Mouse (Mus musculus): ENCODE measurements around the gene Trpm6.
A peak's percentile ranks its signal among the peaks of the same experiment; 100 is the strongest.

Gene Trpm6

GRCm38 (mm10) chr19:18749598-18750339 is at the start of gene Trpm6:
Gene Trpm6 (plus strand): TSS chr19:18749983.
- DNase-seq (ENCODE audit: low spot score in 2 of 2), result peak in 1 of 2 experiments; percentile 7

DNA sequence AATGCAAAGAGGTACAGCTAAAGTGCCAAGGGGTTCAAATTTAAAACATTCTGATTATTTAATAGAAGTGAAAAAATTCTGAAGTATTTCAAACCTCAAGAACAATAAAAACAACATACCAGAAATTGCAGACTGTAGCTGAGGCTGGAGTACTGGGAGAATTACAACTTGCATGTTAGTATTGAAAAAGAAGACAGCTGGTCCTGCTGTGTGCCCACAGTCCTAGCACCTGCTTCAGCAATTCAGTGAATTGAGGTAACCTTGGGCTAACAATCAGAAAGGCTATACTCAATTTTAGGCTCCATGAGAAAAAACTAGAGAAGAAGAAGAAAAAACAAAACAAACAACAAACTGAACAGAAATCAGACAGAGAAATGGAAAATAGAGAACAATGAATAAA is 41.7 kb upstream of the Trpm6 start:
- DNase-seq (ENCODE audit: low spot score in 2 of 2), result no peak

DNA sequence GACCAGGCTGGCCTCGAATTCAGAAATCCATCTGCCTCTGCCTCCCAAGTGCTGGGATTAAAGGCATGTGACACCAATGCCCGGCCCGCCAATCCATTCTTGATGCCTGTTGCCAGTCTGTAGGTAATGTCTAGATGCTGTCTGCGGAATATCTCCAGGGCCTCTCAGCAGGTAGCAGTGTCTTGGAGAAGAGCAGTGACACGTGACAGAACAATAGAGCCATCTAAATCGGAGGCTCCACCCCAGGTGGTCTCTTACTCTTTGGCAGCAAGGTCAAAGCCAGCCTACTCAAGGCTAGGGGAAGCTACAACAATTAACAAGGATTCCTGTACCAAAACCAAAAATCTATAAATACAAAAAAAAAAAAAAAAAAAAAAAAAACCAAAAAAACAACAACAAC is 38.9 kb upstream of the Trpm6 start:
- no peak for DNase-seq (ENCODE audit: low spot score in 2 of 2)

GRCm38 (mm10) chr19:18711589-18711988 is 38.2 kb upstream of the Trpm6 start:
- DNase-seq (ENCODE audit: low spot score in 2 of 2), result no peak

DNA sequence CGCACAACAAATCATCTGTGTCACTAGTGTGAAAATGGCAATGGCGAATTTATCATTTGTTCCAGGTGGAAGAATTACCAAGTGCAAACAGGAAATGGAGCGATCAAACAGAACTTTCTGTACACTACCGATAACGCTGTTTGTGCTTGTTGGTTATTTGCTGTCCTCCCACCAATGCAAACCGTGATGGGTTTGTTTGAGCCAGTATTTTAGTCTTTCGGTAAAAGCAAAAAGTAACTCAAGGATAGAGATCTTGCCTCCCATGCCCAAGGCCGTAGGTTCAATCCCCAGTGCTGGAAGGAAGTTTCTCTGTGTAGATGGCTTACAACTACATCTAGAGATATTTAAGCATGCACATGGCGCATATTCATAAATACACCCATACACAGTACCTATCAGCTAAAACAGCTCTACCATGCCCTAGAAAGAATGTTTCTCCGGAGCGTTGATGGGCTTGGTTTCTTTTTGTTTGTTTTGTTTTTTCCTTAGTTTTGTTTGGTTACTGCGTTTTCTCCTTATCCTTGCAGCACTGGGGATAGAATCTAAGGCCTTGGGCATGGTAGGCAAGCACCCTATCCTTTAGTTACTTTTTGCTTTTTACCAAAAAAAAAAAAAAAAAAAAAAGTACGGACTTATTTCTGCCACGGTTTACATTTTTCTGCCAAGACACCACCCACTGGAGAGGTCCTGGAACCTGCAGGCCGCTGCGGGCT is 37.5 kb upstream of the Trpm6 start:
- DNase-seq (ENCODE audit: low spot score in 2 of 2), result no peak

- DNase-seq (ENCODE audit: low spot score in 2 of 2), result peak; percentile 94 to 95
Measured at GRCm38 (mm10) chr19:18712866-18713300, 36.9 kb upstream of the Trpm6 start, which contains the start of gene D030056L22Rik. Gene D030056L22Rik (plus strand): TSS chr19:18713193.

- DNase-seq (ENCODE audit: low spot score in 2 of 2), result peak; percentile 20 to 62
Measured at GRCm38 (mm10) chr19:18713357-18713756, 36.4 kb upstream of the Trpm6 start.

DNA sequence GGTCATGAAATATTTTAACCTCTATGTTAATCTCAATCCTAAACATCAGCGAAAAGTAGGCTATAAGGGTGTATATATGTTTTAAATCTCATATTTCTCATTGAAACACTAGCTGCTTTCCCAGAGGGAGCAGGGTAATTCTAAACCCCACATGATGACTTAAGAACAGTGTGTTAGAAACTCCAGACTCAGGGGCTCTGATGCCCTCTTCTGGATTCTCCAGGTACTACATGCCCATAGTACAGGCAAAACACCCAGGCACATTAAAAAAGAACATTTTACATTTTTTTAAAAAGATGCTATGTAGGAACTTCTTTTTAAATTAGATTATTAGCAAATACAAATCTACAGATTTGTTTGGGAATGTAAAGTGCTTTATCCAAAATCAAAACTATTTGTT is 33.4 kb upstream of the Trpm6 start:
- DNase-seq (ENCODE audit: low spot score in 2 of 2), result peak in 1 of 2 experiments; percentile 31

DNA sequence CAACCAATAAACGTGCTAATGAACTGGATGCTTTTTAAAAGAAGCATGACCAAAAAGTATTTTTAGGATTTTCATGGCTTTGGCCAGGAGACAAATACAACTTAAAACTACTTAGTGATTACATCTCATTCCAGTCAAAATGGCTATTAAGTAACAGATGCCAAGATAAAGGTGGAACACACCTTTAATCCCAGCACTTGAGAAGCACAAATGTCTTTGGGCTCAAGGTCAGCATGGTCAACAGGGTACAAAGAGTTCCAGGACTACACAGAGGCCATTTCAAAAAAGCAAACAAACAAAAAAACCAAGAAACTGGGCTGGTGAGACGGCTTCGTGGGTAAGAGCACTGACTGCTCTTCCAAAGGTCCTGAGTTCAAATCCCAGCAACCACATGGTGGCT is 29.4 kb upstream of the Trpm6 start:
- no peak for DNase-seq (ENCODE audit: low spot score in 2 of 2)

DNA sequence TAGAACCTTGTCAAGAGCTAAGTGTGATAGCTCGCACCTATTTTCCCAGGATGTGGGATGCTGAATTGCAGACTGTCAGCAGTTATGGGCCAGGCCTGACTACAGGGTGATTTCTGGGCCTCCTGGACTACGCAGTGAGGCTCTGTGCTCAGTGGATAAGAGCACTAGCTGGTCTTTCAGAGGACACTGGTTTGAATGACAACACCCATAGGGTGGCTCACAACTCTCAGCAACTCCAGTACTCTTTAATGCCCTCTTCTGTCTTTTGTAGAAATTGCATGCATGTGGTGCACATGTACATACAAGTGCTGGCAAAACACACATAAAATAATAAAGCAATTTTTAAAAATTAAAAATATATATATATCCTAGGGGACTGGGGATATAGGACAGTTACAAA is 24.6 kb upstream of the Trpm6 start:
- no peak for DNase-seq (ENCODE audit: low spot score in 2 of 2)

GRCm38 (mm10) chr19:18730255-18730654 is 19.5 kb upstream of the Trpm6 start:
- no peak for DNase-seq (ENCODE audit: low spot score in 2 of 2)

- no peak for DNase-seq (ENCODE audit: low spot score in 2 of 2)
Measured at GRCm38 (mm10) chr19:18731077-18731476, 18.7 kb upstream of the Trpm6 start.

DNA sequence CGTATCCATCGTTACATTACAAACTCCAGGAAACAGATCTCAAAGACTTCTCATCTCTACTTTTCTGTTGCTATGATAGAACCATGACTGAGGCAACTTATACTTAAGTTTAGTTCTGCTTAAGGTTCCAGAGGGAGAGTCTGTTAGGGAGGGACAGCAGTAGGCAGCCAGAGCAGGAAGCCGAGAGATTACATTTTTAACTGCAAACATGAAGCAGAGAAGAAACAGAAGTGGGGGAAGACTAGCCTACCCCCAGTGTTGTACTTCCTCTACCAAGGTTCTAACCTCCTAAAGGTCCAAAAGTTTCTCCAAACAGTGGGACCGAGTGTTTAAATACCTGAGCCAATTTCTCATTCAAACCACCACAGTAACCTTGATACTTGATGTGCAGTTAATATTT is 13.9 kb upstream of the Trpm6 start:
- DNase-seq (ENCODE audit: low spot score in 2 of 2), result no peak

GRCm38 (mm10) chr19:18739146-18739545 is 10.6 kb upstream of the Trpm6 start:
- no peak for DNase-seq (ENCODE audit: low spot score in 2 of 2)

GRCm38 (mm10) chr19:18743946-18744345 is 5.8 kb upstream of the Trpm6 start:
- DNase-seq (ENCODE audit: low spot score in 2 of 2), result no peak

DNA sequence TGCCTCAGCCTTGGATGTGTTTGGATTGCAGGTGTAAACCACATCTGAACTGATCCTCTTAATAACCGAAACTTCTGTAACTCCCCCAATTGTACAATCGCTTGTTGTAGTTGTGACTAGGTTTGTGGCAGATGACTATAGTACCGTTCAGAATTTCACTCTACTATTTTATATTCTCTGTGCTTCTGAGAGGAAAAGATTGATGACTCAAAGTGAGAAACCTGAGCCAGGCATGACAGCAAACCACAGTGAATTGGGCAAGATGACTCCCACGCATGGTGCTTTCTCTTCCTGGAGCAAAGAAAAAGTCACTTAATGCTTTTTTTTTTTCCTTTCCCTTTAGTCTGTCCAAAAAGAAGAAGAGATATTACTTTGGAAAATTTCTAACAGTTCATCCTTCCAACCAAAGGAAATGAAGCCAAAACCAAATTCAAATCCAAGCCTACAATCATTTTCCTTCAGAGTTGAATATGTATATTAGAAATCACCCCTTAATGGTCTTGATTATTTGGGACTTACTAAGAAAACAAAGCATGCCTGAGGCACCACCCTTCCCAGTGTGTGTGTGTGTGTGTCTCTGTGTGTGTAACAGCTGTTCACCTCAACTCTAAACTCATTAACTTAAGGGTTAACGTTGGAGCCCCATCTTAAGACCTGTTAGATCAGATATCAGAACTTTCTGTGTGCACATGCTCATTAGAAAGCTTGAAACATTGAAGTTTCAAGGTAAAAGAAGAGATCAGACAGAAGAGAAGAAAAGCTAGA is 3.0 kb upstream of the Trpm6 start:
- no peak for DNase-seq (ENCODE audit: low spot score in 2 of 2)

DNA sequence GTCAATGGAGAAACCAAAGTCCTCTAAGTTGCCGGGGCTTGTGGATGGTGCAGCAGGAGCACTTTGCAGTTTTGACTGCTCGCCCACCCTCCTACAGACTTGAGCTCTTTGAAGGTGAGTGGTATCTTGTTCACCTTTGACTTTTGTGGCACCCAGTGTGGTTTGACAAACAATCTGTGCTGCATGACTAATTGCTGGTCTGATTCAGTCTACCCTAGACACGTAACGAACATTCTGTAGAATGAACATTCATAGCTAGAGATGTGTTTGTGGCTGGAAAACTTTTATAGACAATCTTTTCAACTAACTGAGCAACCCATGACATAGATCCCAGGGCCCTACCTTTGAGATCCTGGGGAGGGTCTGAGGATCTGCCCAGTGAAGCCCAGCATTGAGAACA is 2.4 kb upstream of the Trpm6 start:
- DNase-seq (ENCODE audit: low spot score in 2 of 2), result no peak

DNA sequence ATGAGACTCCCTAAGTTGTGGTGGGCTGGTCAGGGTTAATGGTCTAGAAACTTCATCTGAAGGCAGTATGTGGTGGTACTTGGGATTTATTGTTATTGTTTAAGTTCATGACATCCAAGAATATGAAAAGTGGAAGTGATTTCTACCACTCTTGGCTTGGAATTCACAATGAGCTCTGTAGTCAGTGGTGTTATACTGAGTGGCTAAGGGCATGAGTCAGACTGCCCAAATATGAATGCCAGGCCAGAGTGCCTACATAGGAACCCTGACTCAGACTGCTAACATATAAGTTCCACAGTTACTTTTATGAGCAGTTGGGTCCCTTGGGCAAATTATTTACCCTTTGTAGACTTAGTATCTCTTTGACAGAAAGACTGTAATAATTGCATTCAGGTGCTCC is 7.4 kb downstream of the Trpm6 start:
- no peak for DNase-seq (ENCODE audit: low spot score in 2 of 2)

DNA sequence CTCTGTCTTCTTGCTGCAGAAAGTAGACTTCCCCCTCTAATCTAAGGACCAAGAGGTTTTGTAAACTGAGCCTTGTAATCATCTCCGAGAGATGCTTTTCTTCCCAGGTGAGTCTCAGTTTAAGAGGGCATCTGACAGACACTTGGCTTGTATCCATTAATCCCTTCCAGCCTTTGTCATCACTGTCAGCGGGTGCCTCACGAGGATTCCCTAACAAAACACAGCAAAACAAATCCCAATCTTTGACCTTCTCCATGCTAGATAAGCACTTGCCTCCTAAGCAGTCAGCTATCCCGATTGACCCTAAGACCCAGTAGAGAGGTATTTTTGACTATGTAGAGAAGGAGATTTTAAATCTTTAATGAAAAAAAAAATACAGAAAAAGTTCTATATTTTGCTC is 7.9 kb downstream of the Trpm6 start:
- DNase-seq (ENCODE audit: low spot score in 2 of 2), result no peak

DNA sequence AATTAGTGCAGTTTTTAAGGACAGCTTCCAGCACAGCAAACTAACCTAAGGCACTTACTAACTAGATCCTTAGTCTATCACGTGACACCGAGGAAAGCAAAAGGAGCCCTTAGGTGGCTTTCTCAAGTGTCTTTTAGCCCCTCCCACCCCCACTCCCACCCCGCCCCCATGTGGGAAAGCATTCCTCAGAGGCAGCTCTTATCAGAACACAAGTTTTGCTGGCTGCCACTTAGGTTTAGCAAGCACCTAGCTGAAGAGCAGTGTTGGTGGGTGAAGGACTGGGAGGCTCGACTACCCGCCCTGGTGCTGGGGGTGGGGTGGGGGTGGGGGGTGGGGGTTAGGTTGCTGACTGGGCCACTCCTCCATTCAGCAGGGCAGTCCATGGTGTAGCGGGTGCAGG is 8.5 kb downstream of the Trpm6 start:
- DNase-seq (ENCODE audit: low spot score in 2 of 2), result no peak

- no peak for DNase-seq (ENCODE audit: low spot score in 2 of 2)
Measured at GRCm38 (mm10) chr19:18758916-18759315, 9.1 kb downstream of the Trpm6 start.

GRCm38 (mm10) chr19:18766399-18766798 is 16.6 kb downstream of the Trpm6 start:
- DNase-seq (ENCODE audit: low spot score in 2 of 2), result no peak
